Mouse (Mus musculus) right cerebral cortex, postnatal 10 days (tissue): Measurements from ENCODE around the gene Rgs13.
A peak's percentile ranks its signal among the peaks of the same experiment; 100 is the strongest.
"Not testable (repeated sequence)": the region's sequence is repeated elsewhere in the genome, so short reads cannot be mapped to it uniquely, and the experiment has no call there.

Experiments
- DNase-seq, 2 experiments: peaks; one replicate each; pipeline ENCODE4 v3.0.0; 2021; ENCODE audit warnings: low spot score in 2 of 2

The Rgs13 gene

DNA sequence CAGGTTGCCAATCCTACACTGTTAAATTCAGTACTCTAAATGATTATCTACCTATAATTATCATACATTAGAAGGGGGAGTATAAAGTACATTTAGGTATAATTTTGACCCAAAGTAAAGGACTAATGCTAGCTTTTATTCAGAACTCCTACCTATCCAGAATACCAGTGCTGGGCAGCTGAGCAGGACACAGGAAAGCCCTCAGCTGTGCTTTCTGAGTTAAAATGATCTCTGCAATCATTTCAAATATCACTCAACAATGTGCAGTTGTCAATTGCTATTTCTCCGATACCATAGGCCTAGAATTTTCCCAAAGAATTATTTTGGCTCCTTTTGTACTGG lies 25.0 kb downstream of the Rgs13 start:
- DNase-seq = no peak

- peak; percentile 55 to 71 for DNase-seq
Observed at GRCm38 (mm10) chr1:144151401-144152183, 25.6 kb downstream of the Rgs13 start.

GRCm38 (mm10) chr1:144149997-144150396 lies 27.2 kb downstream of the Rgs13 start:
- DNase-seq = no peak

GRCm38 (mm10) chr1:144141398-144141797 lies 35.8 kb downstream of the Rgs13 start:
- DNase-seq = not testable (repeated sequence)

- DNase-seq = no peak
Observed at GRCm38 (mm10) chr1:144139847-144140246, 37.3 kb downstream of the Rgs13 start.

- DNase-seq = peak; percentile 59 to 80
Observed at GRCm38 (mm10) chr1:144127965-144128364, 49.2 kb downstream of the Rgs13 start.

GRCm38 (mm10) chr1:144120042-144120441 lies 57.1 kb downstream of the Rgs13 start:
- no peak for DNase-seq

- DNase-seq = no peak
Observed at GRCm38 (mm10) chr1:144119456-144119855, 57.7 kb downstream of the Rgs13 start.

GRCm38 (mm10) chr1:144115848-144116727 lies 61.1 kb downstream of the Rgs13 start:
- no peak for DNase-seq

- no peak for DNase-seq
Observed at GRCm38 (mm10) chr1:144113438-144114074, 63.6 kb downstream of the Rgs13 start.

DNA sequence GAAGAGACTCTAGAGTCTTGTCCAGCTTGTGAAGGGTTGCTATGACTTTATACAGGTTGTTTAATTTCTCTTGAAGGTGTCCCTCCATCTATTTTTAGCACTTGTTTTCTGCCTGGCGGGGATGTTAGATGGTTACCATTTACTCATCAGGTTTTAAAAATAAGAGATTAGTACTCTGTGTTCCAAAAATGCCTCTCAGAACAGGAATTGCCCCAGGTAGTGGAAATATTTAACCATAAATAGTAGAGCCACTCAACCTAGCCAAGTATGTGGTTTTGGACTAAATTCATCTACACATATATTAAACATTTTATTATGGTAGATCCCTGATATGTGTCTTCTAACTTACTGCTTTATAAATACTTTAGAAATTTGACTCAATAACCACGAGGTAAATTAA lies 64.2 kb downstream of the Rgs13 start:
- no peak for DNase-seq

DNA sequence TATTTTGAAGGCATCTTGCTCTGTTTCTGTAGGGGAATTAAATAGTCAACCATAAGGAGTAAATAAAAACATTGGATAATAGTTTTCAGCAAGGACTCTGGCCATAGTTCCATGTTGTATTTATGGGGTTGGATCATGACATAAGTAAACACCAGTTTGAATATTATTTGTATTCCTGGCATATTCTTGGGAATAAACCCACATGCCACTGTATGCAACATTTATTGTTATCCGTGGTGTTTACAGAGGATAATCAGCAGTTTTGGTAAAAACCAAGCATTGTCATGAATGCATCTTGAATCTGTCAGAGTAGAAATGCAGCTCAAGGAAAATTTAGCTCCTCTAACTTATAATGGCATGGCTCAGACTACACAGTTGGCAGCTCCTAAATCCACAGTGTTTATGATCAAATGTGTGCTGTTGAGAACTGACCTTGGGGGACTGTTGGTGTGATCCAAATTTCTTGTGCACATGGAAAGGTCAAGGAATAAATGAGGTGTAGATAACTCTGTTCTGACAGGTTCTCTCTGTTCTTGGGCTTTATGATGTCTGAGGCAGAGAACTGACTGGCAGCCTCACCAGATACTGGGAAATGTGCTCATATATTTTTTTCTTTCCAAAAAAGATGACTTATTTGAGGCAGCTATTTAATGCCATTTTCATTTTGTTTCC lies 78.4 kb downstream of the Rgs13 start:
- no peak for DNase-seq

- DNase-seq = no peak
Observed at GRCm38 (mm10) chr1:144090410-144090809, 86.8 kb downstream of the Rgs13 start.
